Mouse (Mus musculus): ENCODE results near the gene Tbcb.

DNA sequence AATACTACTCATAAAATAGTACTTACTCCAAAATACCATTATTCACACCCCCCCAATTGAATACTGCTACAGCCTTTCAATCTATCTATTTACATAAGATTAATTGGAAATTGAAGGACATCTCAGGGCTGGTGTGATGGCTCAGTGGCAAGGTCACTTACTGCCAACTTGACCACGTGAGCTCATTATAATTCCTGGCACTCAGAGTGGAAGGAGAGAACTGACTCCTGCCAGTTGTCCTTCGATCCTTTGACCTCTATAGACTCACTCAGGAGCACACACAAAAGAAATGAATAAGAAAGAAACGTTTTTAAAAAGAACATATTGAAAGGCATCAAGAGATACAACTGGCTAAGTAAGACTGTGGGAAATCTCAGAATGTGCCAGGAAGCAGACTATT lies 16.2 kb downstream of the Tbcb start:
- TF ChIP-seq CTCF (IDR thresholded peaks at IDR 0.05; ENCODE audit: borderline replicate concordance, insufficient read depth, low read length): no peak
- no peak for TF ChIP-seq POLR2A (IDR thresholded peaks at IDR 0.05; ENCODE audit: low read depth, low read length)
